ENCODE assay signal across 23 mouse cellular contexts in genomic region chr5:65534496-65534895, GRCm38 (mm10). TPM values are rescaled to one million over a fixed set of nuclear protein-coding genes. Genes with fewer than 3 reads are reported as not detected.
A peak's percentile ranks its signal among the peaks of the same experiment; 100 is the strongest.
DNase-seq lines count a peak whose midpoint lies in the region; ATAC-seq and TF ChIP-seq lines count a peak whose summit lies in the region.
"Had no signal": no experiment of that assay in that cellular context is flagged by ENCODE, and none has a peak within 500 bp of the region (broad histone marks: within the 10 kb centered on the region; RNA-seq: fewer than 3 reads in every experiment).

No protein-coding gene starts in this region.

- no peak overlapping the region for H3K9ac ChIP-seq in midbrain, embryonic 11.5 days (ENCODE audit: low read length)
- no peak overlapping the region for H3K9ac ChIP-seq in midbrain, embryonic 14.5 days (replicated peaks; ENCODE audit: low read length)
- H3K9ac ChIP-seq: forebrain, embryonic 13.5 days; forebrain, postnatal 0 days; heart, embryonic 15.5 days; hindbrain, embryonic 13.5 days had no signal

- no peaks in the 10 kb centered on the region for H3K9me3 ChIP-seq in midbrain, embryonic 11.5 days (ENCODE audit: control insufficient read depth, low read length)
- H3K9me3 ChIP-seq in midbrain, embryonic 14.5 days (ENCODE audit: control insufficient read depth, low read length), result no peaks in the 10 kb centered on the region
- H3K9me3 ChIP-seq: embryonic facial prominence, embryonic 10.5 days; forebrain, embryonic 13.5 days; heart, embryonic 10.5 days; heart, embryonic 15.5 days; hindbrain, embryonic 13.5 days had no signal

- H3K4me1 ChIP-seq in kidney, adult 2 months (ENCODE audit: control insufficient read depth, insufficient read depth, low read length), result no peaks in the 10 kb centered on the region; the same call in 1 of the 2 replicates
- peaks cover 12% of the 10 kb centered on the region for H3K4me1 ChIP-seq in midbrain, embryonic 11.5 days (ENCODE audit: control insufficient read depth, insufficient read depth, low read length)
- H3K4me1 ChIP-seq in midbrain, embryonic 14.5 days (ENCODE audit: control insufficient read depth, insufficient read depth, low read length), result peaks cover 12% of the 10 kb centered on the region

- DNase-seq in kidney, adult 2 months, result peak; percentile 23
- no peak for DNase-seq in kidney, postnatal 25 days
- peak; percentile 73 for DNase-seq in midbrain, embryonic 11.5 days (ENCODE audit: low spot score, missing footprints)
- DNase-seq in midbrain, embryonic 14.5 days, result no peak
- DNase-seq in ZHBTc4 (ENCODE audit: low read depth, low spot score), result peak; percentile 37
- no peak for DNase-seq in frontal cortex, postnatal 10 days (ENCODE audit: low spot score in 2 of 2)
- DNase-seq: adrenal gland, adult 2 months; adrenal gland, postnatal 25 days; cerebellum, adult 2 months; cerebellum, postnatal 10 days; forebrain, postnatal 0 days; gastrocnemius, adult 2 months; gastrocnemius, postnatal 36 days; heart, adult 18-20 months; heart, postnatal 14 days had no signal

- no peaks in the 10 kb centered on the region for H3K27me3 ChIP-seq in kidney, adult 2 months (replicated peaks; ENCODE audit: control insufficient read depth, insufficient read depth, low read length)
- H3K27me3 ChIP-seq in midbrain, embryonic 11.5 days (ENCODE audit: control insufficient read depth, insufficient read depth, low read length), result no peaks in the 10 kb centered on the region
- H3K27me3 ChIP-seq in midbrain, embryonic 14.5 days (ENCODE audit: control insufficient read depth, insufficient read depth, low read length), result no peaks in the 10 kb centered on the region
- H3K27me3 ChIP-seq: CH12.LX; forebrain, embryonic 13.5 days; heart, embryonic 15.5 days; hindbrain, embryonic 13.5 days had no signal

- no peak for TF ChIP-seq POLR2A in kidney, adult 2 months (IDR thresholded peaks at IDR 0.05; ENCODE audit: low read depth, low read length)

- no peak overlapping the region for H3K27ac ChIP-seq in kidney, adult 2 months (ENCODE audit: insufficient read depth, low read depth, low read length)
- no peak overlapping the region for H3K27ac ChIP-seq in midbrain, embryonic 11.5 days (ENCODE audit: low read depth, low read length)
- no peak overlapping the region for H3K27ac ChIP-seq in midbrain, embryonic 14.5 days (replicated peaks; ENCODE audit: low read depth, low read length)
- H3K27ac ChIP-seq: embryonic facial prominence, embryonic 10.5 days; forebrain, embryonic 13.5 days; gastrocnemius, adult 2 months; heart, embryonic 10.5 days; heart, embryonic 15.5 days; hindbrain, embryonic 13.5 days; hindbrain, postnatal 0 days had no signal

- no peak overlapping the region for H3K4me3 ChIP-seq in kidney, adult 2 months (ENCODE audit: insufficient read depth, low read depth, low read length)
- H3K4me3 ChIP-seq in midbrain, embryonic 11.5 days (ENCODE audit: low read depth, low read length), result no peak overlapping the region
- no peak overlapping the region for H3K4me3 ChIP-seq in midbrain, embryonic 14.5 days (replicated peaks; ENCODE audit: low read depth, low read length)
- H3K4me3 ChIP-seq: embryonic facial prominence, embryonic 10.5 days; forebrain, embryonic 13.5 days; gastrocnemius, adult 2 months; heart, embryonic 10.5 days; heart, embryonic 15.5 days; hindbrain, embryonic 13.5 days had no signal

- WGBS in kidney, adult 2 months, result 65% methylated on average over 4 of the region's 4 CpGs
- WGBS in midbrain, embryonic 11.5 days, result 78% methylated on average over 4 of the region's 4 CpGs
- 60% methylated on average over 4 of the region's 4 CpGs for WGBS in midbrain, embryonic 14.5 days

- H3K36me3 ChIP-seq in kidney, adult 2 months (ENCODE audit: control insufficient read depth, insufficient read depth, low read length), result no peaks in the 10 kb centered on the region
- no peaks in the 10 kb centered on the region for H3K36me3 ChIP-seq in midbrain, embryonic 11.5 days (ENCODE audit: control insufficient read depth, insufficient read depth, low read length)
- H3K36me3 ChIP-seq in midbrain, embryonic 14.5 days (ENCODE audit: control insufficient read depth, insufficient read depth, low read length), result no peaks in the 10 kb centered on the region
- H3K36me3 ChIP-seq: heart, embryonic 10.5 days; heart, embryonic 15.5 days; hindbrain, embryonic 13.5 days had no signal

- TF ChIP-seq CTCF in kidney, adult 2 months (conservative IDR thresholded peaks at IDR 0.05; ENCODE audit: insufficient read depth, insufficient read length, low read depth, low read length), result no peak

- no peak overlapping the region for H3K4me2 ChIP-seq in midbrain, embryonic 11.5 days
- H3K4me2 ChIP-seq in midbrain, embryonic 14.5 days (ENCODE audit: low read length), result no peak overlapping the region
- H3K4me2 ChIP-seq: forebrain, embryonic 13.5 days; heart, embryonic 15.5 days; hindbrain, embryonic 13.5 days had no signal

- no peak for ATAC-seq in midbrain, embryonic 11.5 days (ENCODE audit: low FRiP score)
- ATAC-seq in midbrain, embryonic 14.5 days (ENCODE audit: low FRiP score, low TSS enrichment), result no peak
- ATAC-seq: forebrain, embryonic 13.5 days; forebrain, postnatal 0 days; hindbrain, postnatal 0 days had no signal

RNA-seq across cellular contexts. Expression of gene Smim14, which starts 2.5 kb away (rescaled TPM):
- 111 and 114 TPM in 2 replicates for polyA plus RNA-seq in kidney, adult 2 months (2012; rRNA removed)
- 82.9 and 85.1 TPM in 2 replicates for polyA plus RNA-seq in midbrain, embryonic 11.5 days (2014; fragmentation: Nextera tagmentation; extraction: Ambion mirVana)
- polyA plus RNA-seq in midbrain, embryonic 14.5 days (2014; fragmentation: Nextera tagmentation; extraction: Ambion mirVana), result 196 and 212 TPM in 2 replicates

RNA-seq across cellular contexts. Expression of gene Ube2k, which starts 2.5 kb away (rescaled TPM):
- 23.1 and 35.1 TPM in 2 replicates for polyA plus RNA-seq in kidney, adult 2 months (2012; rRNA removed)
- polyA plus RNA-seq in midbrain, embryonic 11.5 days (2014; fragmentation: Nextera tagmentation; extraction: Ambion mirVana), result 143 and 148 TPM in 2 replicates
- 155 and 182 TPM in 2 replicates for polyA plus RNA-seq in midbrain, embryonic 14.5 days (2014; fragmentation: Nextera tagmentation; extraction: Ambion mirVana)

RNA-seq across cellular contexts. Expression of gene Gm43552, which starts 41.9 kb away (rescaled TPM):
- not detected in 2 replicates for polyA plus RNA-seq in kidney, adult 2 months (2012; rRNA removed)
- polyA plus RNA-seq in midbrain, embryonic 11.5 days (2014; fragmentation: Nextera tagmentation; extraction: Ambion mirVana), result not detected in 2 replicates
- 3.0 TPM in 1 of 2 replicates, not detected in the other for polyA plus RNA-seq in midbrain, embryonic 14.5 days (2014; fragmentation: Nextera tagmentation; extraction: Ambion mirVana)
- polyA plus RNA-seq: cerebellum, adult 2 months; embryonic facial prominence, embryonic 10.5 days; embryonic facial prominence, embryonic 14.5 days; forebrain, embryonic 13.5 days; forebrain, postnatal 0 days; heart, embryonic 10.5 days; hindbrain, postnatal 0 days had no signal

Comparison
In these comparisons a context has a peak if more than half of its experiments do, and no peak if none do; other contexts are left out.
1. DNase-seq: peak in kidney, adult 2 months (single experiment), midbrain, embryonic 11.5 days (single experiment) and ZHBTc4 (single experiment); none in kidney, postnatal 25 days (0 of 2), midbrain, embryonic 14.5 days (single experiment) and frontal cortex, postnatal 10 days (0 of 2).